Mouse (Mus musculus) gastrocnemius, adult 2 months (tissue): ENCODE measurements around the gene Elavl4. TPM values are rescaled to one million over a fixed set of nuclear protein-coding genes. Genes with fewer than 3 reads are reported as not detected.
A peak's percentile ranks its signal among the peaks of the same experiment; 100 is the strongest.

Experiments
- DNase-seq: peaks from one replicate; pipeline ENCODE4 v3.0.0; 2022
- H3K27ac ChIP-seq: fragments of 200-600 bp; 2 replicates; pipeline ENCODE4 v1.8.1; 2022; ENCODE audit warnings: mild to moderate bottlenecking
- H3K4me3 ChIP-seq: fragments of 200-600 bp; 2 replicates; pipeline ENCODE4 v1.8.1; 2022; ENCODE audit warnings: mild to moderate bottlenecking, moderate library complexity
- CTCF ChIP-seq: fragments of 200-600 bp; IDR thresholded peaks from 2 replicates; pipeline ENCODE4 v1.8.1; 2022; ENCODE audit warnings: antibody characterized with exemption, mild to moderate bottlenecking, moderate library complexity
- intact Hi-C: fragments of 180-260 bp; cut with DNase I; formaldehyde crosslinking; loops from one replicate; pipeline ENCODE4 v1.15.1; 2025
- long read RNA-seq, 2 experiments: library from polyadenylated mRNA; stranded (forward); transcript quantifications; one replicate each; pipeline ENCODE4 v2.0.0; 2021
- total RNA-seq, 2 experiments: library from RNA; stranded (reverse); gene quantifications; 2 replicates each; pipeline ENCODE4 v1.2.3; 2021

Elavl4 gene
- total RNA-seq, result not detected
- long read RNA-seq, experiment 1, result 0 reads
- long read RNA-seq, experiment 2, partial matches to known transcripts, result 0 of 2 reads
- long read RNA-seq, experiment 2, other reads (novel, unspliced or antisense), result 2 of 2 reads

DNA sequence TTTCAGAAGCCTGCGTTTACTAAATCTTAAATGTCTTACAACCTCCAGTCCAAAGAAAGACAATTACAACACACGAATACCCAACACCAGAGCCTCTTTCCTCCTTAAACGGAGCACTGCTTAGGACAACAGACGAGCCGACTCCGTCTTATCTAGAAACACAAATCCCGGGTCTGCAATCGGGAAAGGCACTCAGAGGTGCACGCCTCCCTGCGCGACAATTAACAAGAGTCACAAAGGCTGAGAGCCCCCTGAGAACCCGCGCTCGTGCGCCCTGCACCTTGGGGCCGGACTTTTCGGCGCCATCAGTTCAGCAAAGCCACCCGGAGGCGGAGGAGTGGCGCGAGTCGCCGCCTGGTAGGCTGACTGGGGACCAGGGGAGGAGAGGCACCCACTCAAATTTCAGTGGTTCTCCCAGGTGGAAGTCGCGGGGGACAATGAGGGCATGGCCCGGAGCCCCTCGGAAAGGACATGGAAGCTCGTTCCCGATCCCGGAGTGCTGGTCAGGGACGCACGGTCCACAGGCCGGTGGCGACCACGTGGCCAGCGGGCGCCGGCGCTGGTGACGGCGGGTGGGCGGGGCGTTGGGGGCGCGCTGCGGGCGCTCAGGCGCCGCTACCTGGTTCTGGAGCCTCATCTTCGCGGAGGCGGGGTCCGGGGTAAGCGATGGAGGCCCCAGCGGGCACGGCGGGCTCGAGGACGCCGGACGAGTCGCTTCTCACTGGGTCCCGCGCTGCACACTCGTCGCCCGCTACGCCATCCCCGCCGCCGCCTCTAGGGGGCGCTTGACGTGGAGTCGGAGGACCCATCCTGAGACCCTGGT, at the start of gene Elavl4:
Gene Elavl4 (minus strand): TSS at position 732 of the 823 bp plus-strand sequence.
- Histone ChIP-seq H3K4me3 (peak within 1 kb of the TSS; percentile 71), H3K27ac (no peak within 1 kb of the TSS)
- peak; percentile 18 for DNase-seq
- TF ChIP-seq CTCF, result peak; percentile 47
- intact Hi-C loops, result no loop called here

DNA sequence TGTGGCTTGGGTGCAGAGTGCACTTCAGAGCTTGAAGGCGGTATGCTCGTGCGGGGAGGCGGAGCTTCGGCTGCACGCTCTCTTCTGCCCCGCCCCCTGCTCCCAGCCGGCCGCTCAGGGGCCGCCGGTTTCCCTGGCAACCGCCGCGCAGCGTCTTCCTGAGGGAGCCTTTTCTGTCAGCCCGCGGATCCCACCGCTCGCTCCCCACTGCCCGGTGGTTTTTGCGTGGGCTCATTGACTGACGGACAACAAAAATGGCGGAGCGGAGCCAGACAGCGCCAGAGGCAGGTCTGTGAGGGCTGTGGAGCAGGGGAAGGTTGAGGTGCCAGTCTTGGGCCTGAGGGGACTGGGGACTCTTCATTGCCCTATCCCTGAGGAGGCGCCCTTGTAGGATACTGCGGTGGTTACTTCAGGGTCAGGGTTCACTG, 45.9 kb upstream of the Elavl4 start, which contains the start of gene Agbl4:
Gene Agbl4 (plus strand): TSS at position 44 of the 428 bp plus-strand sequence.
- TF ChIP-seq CTCF, result no peak
- H3K27ac ChIP-seq, result no peak within 1 kb of the TSS
- intact Hi-C loops, result no loop called here
- H3K4me3 ChIP-seq, result peak within 1 kb of the TSS; percentile 56
- peak; percentile 15 for DNase-seq

DNA sequence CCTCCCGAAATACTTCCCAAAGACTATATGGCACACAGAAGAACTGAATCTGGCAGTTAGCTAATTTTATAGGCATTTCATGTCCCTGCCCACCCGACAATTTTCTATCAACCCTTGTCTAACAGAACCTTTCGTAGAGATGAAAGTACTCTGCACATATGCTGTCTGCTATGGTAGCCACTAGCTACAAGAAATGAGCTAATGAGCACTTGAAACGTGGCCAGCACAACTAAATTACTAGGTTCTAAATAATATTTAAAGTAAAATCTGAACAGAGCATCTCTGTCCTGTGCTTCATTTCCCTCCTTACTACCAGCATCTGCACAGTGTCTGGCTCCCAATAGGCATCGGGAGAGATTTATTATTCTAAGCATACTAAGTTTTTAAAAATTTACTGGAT, 44.5 kb upstream of the Elavl4 start:
- H3K4me3 ChIP-seq, result no peak overlapping the region
- DNase-seq, result no peak
- intact Hi-C loops, result no loop called here
- H3K27ac ChIP-seq, result no peak overlapping the region
- no peak for TF ChIP-seq CTCF

DNA sequence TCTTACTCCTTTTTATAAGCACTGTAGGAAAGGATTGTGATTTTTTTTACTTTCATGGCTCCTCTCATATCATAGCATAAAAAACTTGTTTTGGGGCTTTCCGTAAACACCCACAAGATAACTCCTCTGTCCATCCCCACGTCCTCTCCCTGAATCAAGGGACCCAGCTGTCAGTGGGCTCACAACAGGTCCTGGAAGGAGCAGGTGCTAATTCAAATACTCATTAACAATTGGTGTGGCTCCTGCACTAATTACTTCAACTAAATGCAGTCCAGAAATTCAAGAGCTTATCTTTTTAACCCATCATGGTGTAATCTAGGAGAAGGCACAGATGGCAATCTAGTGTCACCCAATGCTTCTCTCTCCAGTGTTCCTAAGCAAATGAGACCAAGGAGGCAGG, 8.9 kb upstream of the Elavl4 start:
- TF ChIP-seq CTCF, result no peak

DNA sequence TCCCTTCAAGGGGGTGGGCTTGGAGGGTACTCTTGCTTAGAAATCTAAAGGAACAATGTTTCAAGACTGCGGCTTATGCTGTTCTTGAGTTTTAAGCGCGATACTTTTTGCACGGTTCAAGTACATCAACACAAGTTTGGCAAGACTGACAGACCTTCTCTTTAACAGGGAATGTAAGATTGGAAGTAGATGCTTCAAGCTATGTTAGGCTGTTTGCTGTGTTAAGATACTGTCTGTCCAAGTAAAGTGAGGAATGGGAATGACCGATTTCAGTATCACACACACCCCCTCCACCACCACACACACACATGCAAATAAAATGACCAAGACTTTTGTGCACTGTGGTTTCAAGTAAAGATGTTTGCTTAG, 276 bp upstream of the Elavl4 start:
- DNase-seq, result no peak
- Histone ChIP-seq H3K4me3 (peak overlapping the region; percentile 71), H3K27ac (no peak overlapping the region)
- intact Hi-C loops, result no loop called here
- TF ChIP-seq CTCF, result no peak

More for the DNA sequence above, 8.9 kb upstream of the Elavl4 start:
- Histone ChIP-seq H3K4me3 (no peak overlapping the region), H3K27ac (no peak overlapping the region)
- no peak for DNase-seq
- intact Hi-C loops, result no loop called here

DNA sequence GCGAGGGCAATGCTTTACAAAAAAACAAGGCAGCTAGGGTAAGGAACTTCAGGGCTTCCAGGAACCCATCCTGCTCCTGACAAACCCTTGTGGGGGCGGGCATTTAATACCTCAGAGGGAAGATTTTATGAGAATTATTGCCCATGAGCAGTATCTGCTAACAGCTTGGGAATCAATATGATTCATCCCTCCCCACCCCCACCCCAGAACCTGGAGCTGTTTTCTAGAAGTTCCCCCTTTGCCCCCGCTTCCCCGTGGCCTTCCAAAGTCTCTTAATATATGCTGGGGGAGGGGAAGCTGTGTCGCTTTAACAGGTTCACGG, 892 bp downstream of the Elavl4 start:
- no peak for DNase-seq
- H3K27ac ChIP-seq, result no peak overlapping the region
- peak overlapping the region; percentile 71 for H3K4me3 ChIP-seq
- intact Hi-C loops, result no loop called here
- no peak for TF ChIP-seq CTCF

DNA sequence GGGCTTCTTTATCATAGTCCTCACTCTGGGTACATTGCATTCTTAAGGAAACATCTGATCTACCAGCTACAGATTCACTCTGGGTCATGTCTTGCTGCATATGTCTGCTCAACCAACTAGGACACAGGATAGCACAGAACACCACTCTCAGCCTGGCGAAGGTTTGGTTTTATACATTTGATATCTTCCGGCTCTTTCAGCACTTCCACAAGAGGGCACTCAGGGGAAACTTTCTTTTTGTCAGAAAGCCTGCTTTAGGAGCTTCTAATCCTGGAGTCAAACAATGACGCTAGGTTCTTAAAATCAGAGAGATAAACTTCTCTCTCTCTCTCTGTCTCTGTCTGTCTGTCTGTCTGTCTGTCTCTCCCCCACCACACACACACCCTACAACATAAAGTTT, 27.8 kb downstream of the Elavl4 start:
- intact Hi-C loops, result no loop called here
- no peak for TF ChIP-seq CTCF

DNA sequence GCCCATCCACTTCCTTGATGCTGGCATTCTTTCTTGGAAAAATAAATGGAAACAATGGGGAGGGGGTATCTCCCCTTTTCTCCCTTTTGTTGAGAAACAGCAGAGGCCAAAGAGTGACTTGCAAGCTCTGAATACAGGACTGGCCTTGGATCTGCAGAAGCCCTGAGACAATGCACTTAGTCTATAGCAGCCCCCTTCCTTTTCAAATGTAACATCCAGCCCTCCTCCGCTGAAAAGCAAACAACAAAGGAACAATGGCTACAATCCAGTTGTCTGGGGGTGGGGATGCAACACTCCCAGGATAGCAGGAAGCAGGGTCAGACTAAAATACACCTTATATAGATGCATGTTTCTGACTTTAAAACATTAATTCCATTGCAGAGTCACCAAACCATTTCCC, 39.6 kb downstream of the Elavl4 start:
- intact Hi-C loops, result no loop called here
- H3K27ac ChIP-seq, result no peak overlapping the region
- no peak for TF ChIP-seq CTCF
- DNase-seq, result no peak
- no peak overlapping the region for H3K4me3 ChIP-seq

More for the DNA sequence above, 27.8 kb downstream of the Elavl4 start:
- no peak overlapping the region for H3K4me3 ChIP-seq
- no peak overlapping the region for H3K27ac ChIP-seq
- no peak for DNase-seq

DNA sequence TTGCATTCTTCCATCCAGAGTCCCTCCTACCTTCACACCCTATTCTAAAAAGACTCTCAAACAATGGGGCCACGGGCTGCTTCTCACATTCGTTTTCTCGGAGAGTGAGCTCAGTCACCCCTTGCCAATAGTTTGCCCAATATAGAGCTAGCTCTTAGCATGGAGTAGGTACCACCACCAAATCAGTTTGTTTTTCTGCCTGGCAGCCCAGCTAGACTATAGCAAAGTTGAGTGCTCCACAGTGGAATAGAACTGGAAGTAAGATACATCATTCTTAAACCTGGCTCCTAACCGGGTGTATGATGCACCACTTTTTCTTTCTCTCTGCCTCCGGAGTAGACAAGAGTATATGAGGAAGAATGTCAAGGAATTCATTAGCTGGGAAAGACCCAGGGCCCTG, 44.7 kb downstream of the Elavl4 start:
- DNase-seq, result no peak
- Histone ChIP-seq H3K4me3 (no peak overlapping the region), H3K27ac (no peak overlapping the region)
- intact Hi-C loops, result no loop called here
- no peak for TF ChIP-seq CTCF

DNA sequence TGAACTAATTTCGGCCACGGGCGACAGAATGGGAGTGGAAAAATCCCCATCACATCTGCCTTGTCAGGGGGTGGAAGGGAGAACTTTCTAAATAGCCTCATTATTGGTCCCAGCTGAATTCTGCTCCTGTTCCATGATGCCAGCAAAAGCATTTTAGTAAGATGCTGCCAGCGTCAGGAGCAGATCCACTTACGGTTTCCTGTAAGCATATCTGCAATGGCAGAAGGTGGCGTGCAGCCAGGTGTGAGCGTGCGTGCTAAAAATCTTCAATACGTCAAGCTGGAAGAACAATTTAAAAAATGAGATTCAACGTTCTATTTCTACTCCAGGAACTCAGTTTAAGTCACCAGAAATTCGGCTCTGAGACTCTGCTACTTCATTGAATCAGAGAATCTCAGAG, 45.1 kb downstream of the Elavl4 start:
- Histone ChIP-seq H3K27ac (no peak overlapping the region), H3K4me3 (no peak overlapping the region)
- intact Hi-C loops, result no loop called here
- no peak for DNase-seq
- no peak for TF ChIP-seq CTCF

DNA sequence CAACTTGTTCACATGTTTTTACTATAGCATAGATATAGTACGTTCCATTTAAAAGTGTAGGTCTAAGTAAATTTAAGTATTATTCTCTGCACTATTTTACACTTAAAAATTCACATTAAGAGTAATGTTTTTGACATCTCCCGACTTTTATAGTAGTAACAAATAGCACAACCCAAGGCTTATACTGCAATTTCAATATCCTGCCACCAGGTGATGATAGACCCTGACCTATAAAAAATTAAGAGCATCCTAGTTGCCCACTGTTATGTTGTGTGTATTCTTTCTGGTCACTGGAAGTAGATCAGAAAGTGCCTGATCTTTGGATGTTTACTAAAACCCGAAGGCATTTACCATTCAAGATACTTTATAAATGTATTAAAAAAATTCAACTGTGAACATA, 55.9 kb downstream of the Elavl4 start:
- TF ChIP-seq CTCF, result no peak
- H3K27ac ChIP-seq, result no peak overlapping the region
- H3K4me3 ChIP-seq, result no peak overlapping the region
- intact Hi-C loops, result no loop called here
- no peak for DNase-seq

DNA sequence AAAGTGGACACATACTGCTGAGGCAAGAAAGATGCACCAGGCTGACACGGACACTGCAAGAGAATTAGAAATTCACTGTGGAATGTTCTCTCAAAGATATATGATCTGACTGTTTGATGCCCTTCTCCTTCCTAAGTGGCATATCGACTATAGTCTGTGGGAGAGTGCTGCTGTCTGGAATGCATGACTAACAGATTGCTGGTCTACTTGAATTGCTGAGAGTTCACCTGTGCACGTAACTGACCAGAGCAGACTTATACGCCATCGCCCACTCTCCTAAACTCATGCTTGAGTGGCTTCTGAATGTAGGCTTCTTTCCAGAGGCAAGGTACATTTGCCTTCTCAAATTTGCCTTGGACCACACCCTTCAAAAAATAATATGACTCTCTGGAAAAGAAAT, 58.5 kb downstream of the Elavl4 start:
- no peak for TF ChIP-seq CTCF
- no peak for DNase-seq
- Histone ChIP-seq H3K27ac (no peak overlapping the region), H3K4me3 (no peak overlapping the region)
- intact Hi-C loops, result no loop called here

DNA sequence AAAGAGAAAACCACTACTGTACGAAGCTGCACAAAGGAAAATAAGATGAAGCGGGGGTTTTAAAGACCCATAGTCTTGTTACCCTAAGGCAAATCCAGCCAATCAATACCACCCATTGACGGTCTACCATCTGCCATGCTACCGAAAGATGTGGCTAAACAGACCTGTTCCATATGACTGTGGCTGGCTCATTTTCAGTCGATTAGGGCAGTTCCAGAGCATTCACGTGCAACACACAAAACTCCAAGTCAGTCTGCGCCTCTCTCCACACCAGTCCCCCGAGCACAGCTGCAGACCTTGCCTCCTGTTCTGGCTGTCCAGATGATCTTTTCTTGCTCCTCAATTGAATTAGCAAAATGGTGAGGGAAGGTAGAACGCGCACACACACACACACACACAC, 59.2 kb downstream of the Elavl4 start:
- no peak for DNase-seq
- H3K27ac ChIP-seq, result no peak overlapping the region
- no peak for TF ChIP-seq CTCF
- no peak overlapping the region for H3K4me3 ChIP-seq
- intact Hi-C loops, result no loop called here

DNA sequence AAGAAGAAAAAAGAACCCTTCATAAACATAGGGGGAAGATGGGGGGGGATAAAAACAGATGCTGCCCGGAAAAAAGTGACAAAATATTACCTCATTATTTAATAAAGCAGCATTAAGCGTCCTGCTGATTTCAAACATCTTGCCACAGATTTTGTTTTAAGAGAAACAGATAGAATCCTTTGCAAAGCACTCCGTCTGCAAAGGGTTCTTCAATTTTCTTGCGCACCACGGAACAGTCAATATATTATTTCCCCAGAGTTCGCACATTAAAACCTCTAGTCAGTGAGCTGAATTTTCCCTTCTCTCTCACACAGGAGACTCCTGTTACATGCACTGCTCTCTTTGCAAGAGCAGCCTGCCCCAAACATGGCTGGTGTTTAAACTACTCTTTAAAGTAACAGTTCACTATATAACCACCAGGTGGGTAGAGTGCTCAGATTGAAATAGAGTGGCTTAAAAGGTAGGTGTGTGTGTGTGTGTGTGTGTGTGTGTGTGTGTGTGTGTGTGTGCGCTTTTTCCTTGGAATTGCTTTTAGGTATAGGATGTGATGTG, 61.1 kb downstream of the Elavl4 start:
- Histone ChIP-seq H3K4me3 (no peak overlapping the region), H3K27ac (no peak overlapping the region)
- no peak for DNase-seq
- TF ChIP-seq CTCF, result no peak
- intact Hi-C loops, result no loop called here
